Mouse (Mus musculus): ENCODE measurements around the gene Adat3. TPM values are rescaled to one million over a fixed set of nuclear protein-coding genes. Genes with fewer than 3 reads are reported as not detected.

Gene Adat3
- polyA plus RNA-seq, 1 experiment = 6.2 TPM

GRCm38 (mm10) chr10:80619465-80620244 is 17.0 kb downstream of the Adat3 start:
- no peaks in the 10 kb centered on the region for H3K27me3 ChIP-seq (ENCODE audit: control insufficient read depth)
- no peaks in the 10 kb centered on the region for H3K9me3 ChIP-seq (ENCODE audit: control insufficient read depth, low read length)
- H3K36me3 ChIP-seq (ENCODE audit: control insufficient read depth) = peaks cover 29% of the 10 kb centered on the region
- H3K4me3 ChIP-seq (replicated peaks) = no peak overlapping the region
- TF ChIP-seq TAL1 (IDR thresholded peaks at IDR 0.05; ENCODE audit: low read length) = no peak
- no peak for TF ChIP-seq GATA1 (IDR thresholded peaks at IDR 0.05; ENCODE audit: low read length)
- peaks cover 54% of the 10 kb centered on the region for H3K4me1 ChIP-seq (ENCODE audit: control insufficient read depth)

GRCm38 (mm10) chr10:80620365-80620764 is 17.7 kb downstream of the Adat3 start:
- no peaks in the 10 kb centered on the region for H3K9me3 ChIP-seq (ENCODE audit: control insufficient read depth, low read length)
- no peak overlapping the region for H3K4me3 ChIP-seq (replicated peaks)
- H3K4me1 ChIP-seq (ENCODE audit: control insufficient read depth) = peaks cover 61% of the 10 kb centered on the region
- no peak for TF ChIP-seq GATA1 (IDR thresholded peaks at IDR 0.05; ENCODE audit: low read length)
- TF ChIP-seq TAL1 (IDR thresholded peaks at IDR 0.05; ENCODE audit: low read length) = no peak
- peaks cover 29% of the 10 kb centered on the region for H3K36me3 ChIP-seq (ENCODE audit: control insufficient read depth)
- no peaks in the 10 kb centered on the region for H3K27me3 ChIP-seq (ENCODE audit: control insufficient read depth)

- Histone ChIP-seq H3K4me1 (ENCODE audit: control insufficient read depth) (peaks cover 65% of the 10 kb centered on the region), H3K36me3 (ENCODE audit: control insufficient read depth) (peaks cover 29% of the 10 kb centered on the region), H3K4me3 (replicated peaks) (peak overlapping the region; percentile 73), H3K9me3 (ENCODE audit: control insufficient read depth, low read length) (no peaks in the 10 kb centered on the region), H3K27me3 (ENCODE audit: control insufficient read depth) (no peaks in the 10 kb centered on the region)
- TF ChIP-seq TAL1 (IDR thresholded peaks at IDR 0.05; ENCODE audit: low read length) (no peak), GATA1 (IDR thresholded peaks at IDR 0.05; ENCODE audit: low read length) (no peak)
Measured at GRCm38 (mm10) chr10:80620796-80621689, 18.4 kb downstream of the Adat3 start.

- TF ChIP-seq GATA1 (IDR thresholded peaks at IDR 0.05; ENCODE audit: low read length) = no peak
- TF ChIP-seq TAL1 (IDR thresholded peaks at IDR 0.05; ENCODE audit: low read length) = no peak
- peak overlapping the region; percentile 73 for H3K4me3 ChIP-seq (replicated peaks)
- no peaks in the 10 kb centered on the region for H3K27me3 ChIP-seq (ENCODE audit: control insufficient read depth)
- H3K36me3 ChIP-seq (ENCODE audit: control insufficient read depth) = peaks cover 26% of the 10 kb centered on the region
- no peaks in the 10 kb centered on the region for H3K9me3 ChIP-seq (ENCODE audit: control insufficient read depth, low read length)
- peaks cover 67% of the 10 kb centered on the region for H3K4me1 ChIP-seq (ENCODE audit: control insufficient read depth)
Measured at GRCm38 (mm10) chr10:80621690-80621939, 18.9 kb downstream of the Adat3 start.

- no peaks in the 10 kb centered on the region for H3K27me3 ChIP-seq (ENCODE audit: control insufficient read depth)
- H3K4me3 ChIP-seq (replicated peaks) = peak overlapping the region; percentile 73
- TF ChIP-seq GATA1 (IDR thresholded peaks at IDR 0.05; ENCODE audit: low read length) = no peak
- no peak for TF ChIP-seq TAL1 (IDR thresholded peaks at IDR 0.05; ENCODE audit: low read length)
- H3K9me3 ChIP-seq (ENCODE audit: control insufficient read depth, low read length) = no peaks in the 10 kb centered on the region
- peaks cover 68% of the 10 kb centered on the region for H3K4me1 ChIP-seq (ENCODE audit: control insufficient read depth)
- peaks cover 26% of the 10 kb centered on the region for H3K36me3 ChIP-seq (ENCODE audit: control insufficient read depth)
Measured at GRCm38 (mm10) chr10:80621940-80622660, 19.4 kb downstream of the Adat3 start.

- H3K36me3 ChIP-seq (ENCODE audit: control insufficient read depth) = peaks cover 30% of the 10 kb centered on the region
- TF ChIP-seq TAL1 (IDR thresholded peaks at IDR 0.05; ENCODE audit: low read length) = no peak
- no peak for TF ChIP-seq GATA1 (IDR thresholded peaks at IDR 0.05; ENCODE audit: low read length)
- H3K27me3 ChIP-seq (ENCODE audit: control insufficient read depth) = no peaks in the 10 kb centered on the region
- peak within 1 kb of the TSS; percentile 73 for H3K4me3 ChIP-seq (replicated peaks)
- H3K4me1 ChIP-seq (ENCODE audit: control insufficient read depth) = peaks cover 76% of the 10 kb centered on the region
- no peaks in the 10 kb centered on the region for H3K9me3 ChIP-seq (ENCODE audit: control insufficient read depth, low read length)
Measured at GRCm38 (mm10) chr10:80622661-80623456, 20.2 kb downstream of the Adat3 start, which contains the start of gene Csnk1g2. Gene Csnk1g2 (plus strand): TSS chr10:80622838.

GRCm38 (mm10) chr10:80623457-80624191 is 20.9 kb downstream of the Adat3 start:
- Histone ChIP-seq H3K27me3 (ENCODE audit: control insufficient read depth) (no peaks in the 10 kb centered on the region), H3K4me1 (ENCODE audit: control insufficient read depth) (peaks cover 77% of the 10 kb centered on the region), H3K36me3 (ENCODE audit: control insufficient read depth) (peaks cover 32% of the 10 kb centered on the region), H3K4me3 (replicated peaks) (peak overlapping the region; percentile 73), H3K9me3 (ENCODE audit: control insufficient read depth, low read length) (no peaks in the 10 kb centered on the region)
- TF ChIP-seq GATA1 (IDR thresholded peaks at IDR 0.05; ENCODE audit: low read length) (no peak), TAL1 (IDR thresholded peaks at IDR 0.05; ENCODE audit: low read length) (no peak)

- TF ChIP-seq GATA1 (IDR thresholded peaks at IDR 0.05; ENCODE audit: low read length) = no peak
- no peak for TF ChIP-seq TAL1 (IDR thresholded peaks at IDR 0.05; ENCODE audit: low read length)
- Histone ChIP-seq H3K4me3 (replicated peaks) (no peak overlapping the region), H3K4me1 (ENCODE audit: control insufficient read depth) (peaks cover 76% of the 10 kb centered on the region)
Measured at GRCm38 (mm10) chr10:80625764-80626163, 23.1 kb downstream of the Adat3 start.

More at GRCm38 (mm10) chr10:80625764-80626163, 23.1 kb downstream of the Adat3 start:
- Histone ChIP-seq H3K36me3 (ENCODE audit: control insufficient read depth) (peaks cover 52% of the 10 kb centered on the region), H3K9me3 (ENCODE audit: control insufficient read depth, low read length) (no peaks in the 10 kb centered on the region), H3K27me3 (ENCODE audit: control insufficient read depth) (no peaks in the 10 kb centered on the region)

Data from erythroblast, embryonic 14.5 days (primary cell).